Mouse (Mus musculus) adrenal gland, adult 2 months (tissue): ENCODE measurements around the gene Vmn1r180. TPM values are rescaled to one million over a fixed set of nuclear protein-coding genes. Genes with fewer than 3 reads are reported as not detected.
"Not testable (repeated sequence)": the region's sequence is repeated elsewhere in the genome, so short reads cannot be mapped to it uniquely, and the experiment has no call there.

Experiments used
- DNase-seq: peaks from one replicate; pipeline ENCODE4 v3.0.0; 2021
- long read RNA-seq: library from polyadenylated mRNA; stranded (forward); transcript quantifications from one replicate; pipeline ENCODE4 v2.0.0, GENCODE M21; 2021
- polyA plus RNA-seq: library from polyadenylated mRNA; depleted of rRNA; stranded (reverse); fragments of >200 nt; gene quantifications from 2 replicates; pipeline ENCODE4 v1.2.3, GENCODE M21; 2012; rRNA removed
- total RNA-seq, 2 experiments: library from RNA; stranded (reverse); gene quantifications; 2 replicates each; pipeline ENCODE4 v1.2.3; 2021

Vmn1r180 gene
- total RNA-seq, result not detected
- not detected in 2 replicates for polyA plus RNA-seq
- long read RNA-seq, result 0 reads

DNA sequence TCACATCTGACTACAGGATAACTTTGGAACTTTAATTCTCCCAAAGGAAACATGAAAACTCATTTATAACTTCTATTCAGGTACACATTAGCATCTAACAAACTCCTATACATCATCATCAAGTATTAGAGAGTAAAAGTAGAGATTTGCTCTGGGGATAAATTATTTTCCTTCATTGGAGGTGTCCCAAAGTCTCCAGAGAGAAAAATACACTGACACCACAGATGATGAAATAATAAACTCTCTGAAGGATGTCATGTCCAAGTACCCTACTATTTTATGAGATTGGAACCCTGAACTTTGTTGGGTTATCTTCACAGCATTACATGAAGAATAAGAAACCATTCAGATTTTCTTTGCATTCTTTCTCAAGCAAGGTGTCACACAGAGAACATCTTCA is at the start of gene Vmn1r180:
Gene Vmn1r180 (plus strand): TSS at position 301 of the 400 bp plus-strand sequence.
- no peak for DNase-seq

DNA sequence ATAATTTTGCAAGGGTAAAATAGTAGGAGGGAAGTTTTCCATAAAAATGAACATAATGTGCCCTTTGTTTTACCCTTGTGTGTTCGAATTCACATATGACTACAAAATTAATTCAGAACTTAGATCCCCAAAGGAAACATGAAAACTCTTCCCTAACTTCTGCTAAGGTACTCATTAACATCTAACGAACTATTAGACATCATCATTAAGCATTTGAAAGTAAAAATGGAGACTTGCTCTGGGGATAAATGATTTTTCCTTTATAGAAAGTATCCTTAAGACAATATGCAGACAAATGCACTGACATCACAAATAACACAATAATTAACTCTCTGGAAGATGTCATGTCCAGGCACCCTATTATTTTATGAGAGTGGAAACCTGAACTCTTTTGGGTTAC is 23.8 kb upstream of the Vmn1r180 start, which contains the start of gene Vmn1r179:
Gene Vmn1r179 (plus strand): TSS at position 301 of the 400 bp plus-strand sequence.
- DNase-seq, result no peak

DNA sequence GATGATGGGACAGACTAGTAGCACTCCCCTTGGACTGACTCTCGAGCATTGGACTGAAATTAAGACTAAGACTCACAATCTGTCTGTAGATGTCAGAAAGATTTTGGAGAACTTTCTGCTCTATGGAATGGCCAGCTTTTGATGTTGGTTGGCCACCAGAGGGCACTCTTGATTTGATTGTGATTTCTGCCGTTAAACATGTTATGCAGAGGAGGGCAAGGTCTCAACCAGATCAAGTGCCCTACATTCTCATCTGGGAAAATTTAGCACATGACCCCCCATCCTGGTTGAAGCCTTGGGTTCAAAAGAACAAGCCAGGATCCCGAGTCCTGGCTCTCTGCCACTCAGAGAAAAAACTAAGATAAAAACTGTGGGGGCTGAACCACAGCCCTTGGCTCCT is 17.6 kb downstream of the Vmn1r180 start:
- peak; percentile 14 for DNase-seq

- not testable (repeated sequence) for DNase-seq
Observed at GRCm38 (mm10) chr7:23974315-23974714, 23.9 kb downstream of the Vmn1r180 start, which contains the start of gene Vmn1r181. Gene Vmn1r181, plus strand, starts transcription at chr7:23974615.

DNA sequence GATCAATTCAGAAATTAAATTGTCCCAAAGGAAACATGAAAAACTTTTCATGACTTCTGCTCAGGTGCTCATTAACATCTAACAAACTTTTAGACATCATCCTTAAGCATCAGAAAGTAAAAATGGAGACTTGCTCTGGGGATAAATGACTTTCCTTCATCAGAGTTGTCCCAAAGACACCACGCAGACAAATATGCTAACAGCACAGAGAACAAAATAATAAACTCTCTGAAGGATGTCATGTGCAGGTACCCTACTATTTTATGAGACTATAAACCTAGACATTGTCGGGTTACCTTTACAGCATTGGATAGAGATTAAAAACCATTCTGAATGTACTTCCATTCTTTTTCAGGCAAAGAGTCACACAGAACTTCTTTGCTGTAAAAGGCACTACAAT is 51.0 kb downstream of the Vmn1r180 start, which contains the start of gene V1rd19:
Gene V1rd19 (plus strand): TSS at position 301 of the 400 bp plus-strand sequence.
- DNase-seq, result no peak

Other genes starting within 250 kb of the Vmn1r180 start
- not detected for gene Vmn1r173, start 249.9 kb upstream of the Vmn1r180 start, total RNA-seq
- not detected in 2 replicates for gene Vmn1r173, start 249.9 kb upstream of the Vmn1r180 start, polyA plus RNA-seq
- not detected for gene Vmn1r174, start 198.4 kb upstream of the Vmn1r180 start, total RNA-seq
- gene Vmn1r174, start 198.4 kb upstream of the Vmn1r180 start, polyA plus RNA-seq, result not detected in 2 replicates
- not detected for gene Vmn1r175, start 140.0 kb upstream of the Vmn1r180 start, total RNA-seq
- not detected in 2 replicates for gene Vmn1r175, start 140.0 kb upstream of the Vmn1r180 start, polyA plus RNA-seq
- gene Vmn1r176, start 113.3 kb upstream of the Vmn1r180 start, total RNA-seq, result not detected
- gene Vmn1r176, start 113.3 kb upstream of the Vmn1r180 start, polyA plus RNA-seq, result not detected in 2 replicates
- not detected for gene Vmn1r177, start 84.2 kb upstream of the Vmn1r180 start, total RNA-seq
- gene Vmn1r177, start 84.2 kb upstream of the Vmn1r180 start, polyA plus RNA-seq, result not detected in 2 replicates
- not detected for gene Vmn1r178, start 58.6 kb upstream of the Vmn1r180 start, total RNA-seq
- not detected in 2 replicates for gene Vmn1r178, start 58.6 kb upstream of the Vmn1r180 start, polyA plus RNA-seq
- not detected for gene Vmn1r179, start 23.7 kb upstream of the Vmn1r180 start, total RNA-seq
- not detected in 2 replicates for gene Vmn1r179, start 23.7 kb upstream of the Vmn1r180 start, polyA plus RNA-seq
- gene Vmn1r181, start 24.0 kb downstream of the Vmn1r180 start, total RNA-seq, result not detected
- gene Vmn1r181, start 24.0 kb downstream of the Vmn1r180 start, polyA plus RNA-seq, result not detected in 2 replicates
- not detected for gene V1rd19, start 51.1 kb downstream of the Vmn1r180 start, total RNA-seq
- gene V1rd19, start 51.1 kb downstream of the Vmn1r180 start, polyA plus RNA-seq, result not detected in 2 replicates
- gene Vmn1r183, start 102.6 kb downstream of the Vmn1r180 start, total RNA-seq, result not detected
- gene Vmn1r183, start 102.6 kb downstream of the Vmn1r180 start, polyA plus RNA-seq, result not detected in 2 replicates
- 10 to 100 TPM; 21.7 to 26.3 TPM for gene Zfp180, start 131.3 kb downstream of the Vmn1r180 start, total RNA-seq
- 11.3 and 17.9 TPM in 2 replicates for gene Zfp180, start 131.3 kb downstream of the Vmn1r180 start, polyA plus RNA-seq
- gene Zfp112, start 161.7 kb downstream of the Vmn1r180 start, total RNA-seq, result 1 to 10 TPM; 3.1 to 4.1 TPM
- 1.8 and 2.2 TPM in 2 replicates for gene Zfp112, start 161.7 kb downstream of the Vmn1r180 start, polyA plus RNA-seq
- gene Zfp235, start 183.5 kb downstream of the Vmn1r180 start, total RNA-seq, result 1 to 10 TPM; 9.4 to 9.7 TPM
- 2.6 and 4.2 TPM in 2 replicates for gene Zfp235, start 183.5 kb downstream of the Vmn1r180 start, polyA plus RNA-seq
- gene Zfp114, start 224.4 kb downstream of the Vmn1r180 start, total RNA-seq, result under 1 TPM; 0.37 to 0.38 TPM
- 0.04 and 0.08 TPM in 2 replicates for gene Zfp114, start 224.4 kb downstream of the Vmn1r180 start, polyA plus RNA-seq